Mouse (Mus musculus) lung, embryonic 15.5 days (tissue): ENCODE measurements around the gene Usp20. TPM values are rescaled to one million over a fixed set of nuclear protein-coding genes. Genes with fewer than 3 reads are reported as not detected.

Experiments used
- ATAC-seq: fragments of 200-750 bp; cut with Nextera tagmentation; 2 replicates; pipeline ENCODE4 v1.8.0; 2017; ENCODE audit warnings: moderate number of reproducible peaks, borderline replicate concordance; ENCODE audit not compliant: low FRiP score, low TSS enrichment; ENCODE audit errors: extremely low read depth
- H3K27ac ChIP-seq: fragments of 300-500 bp; sonication (generic); 2 replicates; pipeline ENCODE4 v1.5.1; 2015; ENCODE audit warnings: moderate library complexity, mild to moderate bottlenecking, inconsistent platforms
- H3K27me3 ChIP-seq: fragments of 300-500 bp; sonication (generic); 2 replicates; pipeline ENCODE4 v1.6.1; 2015; ENCODE audit warnings: inconsistent platforms
- H3K36me3 ChIP-seq: fragments of 300-500 bp; sonication (generic); 2 replicates; pipeline ENCODE4 v1.6.1; 2015; ENCODE audit warnings: inconsistent platforms
- H3K4me1 ChIP-seq: fragments of 300-500 bp; sonication (generic); 2 replicates; pipeline ENCODE4 v1.6.1; 2015; ENCODE audit warnings: inconsistent platforms
- H3K4me2 ChIP-seq: fragments of 300-500 bp; sonication (generic); 2 replicates; pipeline ENCODE4 v1.6.1; 2015; ENCODE audit warnings: inconsistent platforms, mild to moderate bottlenecking, moderate library complexity
- H3K4me3 ChIP-seq: fragments of 300-500 bp; sonication (generic); 2 replicates; pipeline ENCODE4 v1.5.1; 2015; ENCODE audit warnings: mild to moderate bottlenecking, inconsistent platforms
- H3K9ac ChIP-seq: fragments of 300-500 bp; sonication (generic); 2 replicates; pipeline ENCODE4 v1.6.1; 2015; ENCODE audit warnings: inconsistent platforms
- H3K9me3 ChIP-seq: fragments of 300-500 bp; sonication (generic); 2 replicates; pipeline ENCODE4 v1.6.1; 2016; ENCODE audit warnings: inconsistent platforms
- WGBS: fragments of 180-500 bp; shearing (Covaris S2); methylation state at CpG from one replicate; pipeline ENCODE4 v1.1.7; 2015; 5-methylcytosine and 5-hydroxymethylcytosine counted together
- polyA plus RNA-seq: library from polyadenylated mRNA; unstranded; fragments of >200 nt; fragmentation: Nextera tagmentation; extraction: Ambion mirVana; gene quantifications from 2 replicates; pipeline ENCODE4 v1.2.1, GENCODE M21; 2015

Usp20 gene
- polyA plus RNA-seq, 1 experiment from 2014 or later, result 16.6 TPM

DNA sequence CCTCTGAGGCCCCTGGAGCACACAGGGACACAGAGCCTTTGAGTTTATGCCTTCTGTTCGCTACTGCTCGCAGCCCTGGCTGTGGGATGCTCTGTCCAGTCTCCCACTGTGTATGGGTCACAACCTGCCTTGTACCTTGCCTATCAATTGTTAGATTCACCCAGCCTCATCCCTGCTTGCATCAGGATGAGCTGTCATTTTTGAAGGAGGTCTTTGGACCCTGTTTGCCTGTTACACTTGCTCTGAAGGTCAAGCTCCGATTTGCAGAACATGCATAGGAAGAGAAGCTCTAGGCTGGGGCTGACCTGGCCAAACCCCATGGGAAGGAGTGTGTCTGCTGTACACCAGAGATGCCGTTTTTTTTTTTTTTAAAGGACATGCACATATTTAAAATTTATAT lies 24.6 kb upstream of the Usp20 start:
- 78% methylated on average over 4 of the region's 4 CpGs for WGBS
- no peaks in the 10 kb centered on the region for H3K9me3 ChIP-seq

DNA sequence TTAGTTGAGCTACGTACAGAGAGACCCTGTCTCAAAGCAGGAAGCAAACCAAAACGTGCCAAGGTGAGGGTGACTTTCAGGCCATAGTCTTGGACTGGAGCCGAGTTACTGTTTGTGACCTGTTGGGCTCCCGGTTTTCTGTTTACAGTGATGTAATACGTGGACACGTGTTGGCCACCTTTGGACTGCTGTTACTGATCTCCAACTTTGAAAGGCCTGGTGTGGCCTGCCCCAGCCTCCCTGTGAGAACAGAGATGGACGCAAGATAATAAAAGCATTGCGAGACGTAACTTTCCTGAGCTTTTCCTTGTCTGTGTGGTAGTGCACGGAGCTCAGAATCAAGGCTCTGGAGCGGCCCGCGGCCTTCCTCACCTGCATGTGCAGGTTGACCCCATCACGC lies 23.4 kb upstream of the Usp20 start:
- Histone ChIP-seq H3K9me3 (no peaks in the 10 kb centered on the region), H3K4me1 (peaks cover 15% of the 10 kb centered on the region), H3K27me3 (no peaks in the 10 kb centered on the region), H3K4me3 (no peak overlapping the region), H3K27ac (no peak overlapping the region), H3K36me3 (peaks cover 84% of the 10 kb centered on the region), H3K4me2 (no peak overlapping the region), H3K9ac (no peak overlapping the region)
- ATAC-seq, result no peak
- 81% methylated on average over 14 of the region's 14 CpGs for WGBS

More for the DNA sequence above, 24.6 kb upstream of the Usp20 start:
- Histone ChIP-seq H3K36me3 (peaks cover 72% of the 10 kb centered on the region), H3K27me3 (no peaks in the 10 kb centered on the region), H3K4me2 (no peak overlapping the region), H3K4me3 (no peak overlapping the region), H3K27ac (no peak overlapping the region), H3K4me1 (peaks cover 19% of the 10 kb centered on the region), H3K9ac (no peak overlapping the region)
- ATAC-seq, result no peak

DNA sequence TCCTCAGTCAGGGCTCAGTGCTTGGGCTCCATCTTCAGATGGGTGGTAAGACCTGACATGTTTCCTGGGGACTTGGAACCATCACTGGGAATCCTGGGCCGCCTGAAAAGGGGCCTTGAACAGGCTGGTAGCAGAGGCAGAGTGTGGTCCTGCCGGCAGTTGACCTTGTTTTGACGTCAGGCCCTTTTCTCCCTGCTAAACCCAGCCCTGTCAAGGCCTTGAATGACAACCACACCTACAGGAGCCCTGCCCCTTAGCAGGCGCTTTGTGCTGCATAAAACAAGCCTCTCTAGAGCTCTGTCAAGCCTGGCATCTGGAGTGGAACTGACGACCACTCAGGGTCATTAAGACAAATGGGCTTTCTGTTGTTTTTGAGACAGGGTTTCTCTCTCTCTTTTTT lies 22.2 kb upstream of the Usp20 start:
- Histone ChIP-seq H3K27me3 (no peaks in the 10 kb centered on the region), H3K4me1 (peaks cover 4% of the 10 kb centered on the region), H3K36me3 (peaks cover 95% of the 10 kb centered on the region), H3K9ac (no peak overlapping the region), H3K4me2 (no peak overlapping the region), H3K9me3 (no peaks in the 10 kb centered on the region), H3K4me3 (no peak overlapping the region), H3K27ac (no peak overlapping the region)
- WGBS, result 39% methylated on average over 5 of the region's 5 CpGs
- no peak for ATAC-seq

DNA sequence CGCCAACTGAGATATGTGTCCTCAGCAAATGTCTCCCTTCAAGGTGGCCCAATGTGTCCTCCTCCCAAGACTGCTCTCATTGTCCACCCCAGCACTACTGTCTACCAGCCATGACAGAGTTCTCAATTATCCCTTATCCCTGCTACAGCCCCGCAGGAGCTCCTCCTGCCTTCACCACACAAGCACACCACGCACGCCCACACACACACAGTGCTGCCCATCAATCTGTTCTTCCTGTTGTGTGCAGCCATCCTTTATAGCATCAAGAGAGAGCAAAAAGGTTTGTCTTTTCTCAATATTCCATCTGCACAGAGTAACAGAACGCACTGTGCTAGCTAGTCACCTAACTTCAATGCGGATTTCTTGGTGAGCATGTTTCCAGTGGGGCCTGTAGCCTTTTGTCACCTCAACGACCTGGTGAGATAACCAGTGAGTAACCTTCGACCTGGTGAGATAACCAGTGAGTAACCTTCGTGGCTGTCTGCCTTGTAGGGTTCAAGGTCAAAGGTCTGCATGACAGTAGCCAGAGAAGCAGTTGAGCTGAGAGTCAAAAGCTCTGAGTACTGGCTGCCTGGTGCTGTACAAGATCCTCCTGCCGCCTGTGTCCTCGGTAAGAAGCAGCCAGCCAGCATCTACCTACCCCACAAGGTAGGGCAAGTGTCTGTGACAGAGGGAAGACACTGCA lies 19.4 kb upstream of the Usp20 start:
- peaks cover 16% of the 10 kb centered on the region for H3K4me1 ChIP-seq
- H3K4me3 ChIP-seq, result no peak overlapping the region
- no peak for ATAC-seq
- H3K36me3 ChIP-seq, result peaks cover 71% of the 10 kb centered on the region
- no peaks in the 10 kb centered on the region for H3K9me3 ChIP-seq
- 77% methylated on average over 11 of the region's 11 CpGs for WGBS
- no peak overlapping the region for H3K9ac ChIP-seq
- no peak overlapping the region for H3K27ac ChIP-seq
- no peak overlapping the region for H3K4me2 ChIP-seq
- H3K27me3 ChIP-seq, result no peaks in the 10 kb centered on the region

DNA sequence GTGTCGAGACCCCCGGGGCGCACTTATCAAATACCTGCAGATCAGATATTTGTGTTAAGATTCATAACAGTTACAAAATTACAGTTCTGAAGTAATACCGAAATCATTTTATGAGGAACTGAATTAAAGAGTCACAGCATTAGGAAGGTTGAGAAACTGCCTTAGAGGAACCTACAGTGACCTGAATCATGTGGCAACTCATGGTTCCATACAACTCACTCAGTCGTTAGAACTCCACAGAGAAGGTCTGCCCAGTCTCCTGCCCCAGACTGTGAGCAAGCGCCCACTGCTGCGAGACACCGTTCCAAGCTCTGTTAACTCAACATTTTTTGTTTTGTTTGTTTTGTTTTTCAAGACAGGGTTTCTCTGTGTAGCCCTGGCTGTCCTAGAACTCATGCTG lies 16.5 kb upstream of the Usp20 start:
- no peaks in the 10 kb centered on the region for H3K27me3 ChIP-seq
- H3K4me2 ChIP-seq, result no peak overlapping the region
- no peak for ATAC-seq
- H3K4me3 ChIP-seq, result no peak overlapping the region
- no peak overlapping the region for H3K9ac ChIP-seq
- 88% methylated on average over 8 of the region's 8 CpGs for WGBS
- H3K27ac ChIP-seq, result no peak overlapping the region
- H3K4me1 ChIP-seq, result peaks cover 16% of the 10 kb centered on the region
- no peaks in the 10 kb centered on the region for H3K9me3 ChIP-seq
- peaks cover 42% of the 10 kb centered on the region for H3K36me3 ChIP-seq

DNA sequence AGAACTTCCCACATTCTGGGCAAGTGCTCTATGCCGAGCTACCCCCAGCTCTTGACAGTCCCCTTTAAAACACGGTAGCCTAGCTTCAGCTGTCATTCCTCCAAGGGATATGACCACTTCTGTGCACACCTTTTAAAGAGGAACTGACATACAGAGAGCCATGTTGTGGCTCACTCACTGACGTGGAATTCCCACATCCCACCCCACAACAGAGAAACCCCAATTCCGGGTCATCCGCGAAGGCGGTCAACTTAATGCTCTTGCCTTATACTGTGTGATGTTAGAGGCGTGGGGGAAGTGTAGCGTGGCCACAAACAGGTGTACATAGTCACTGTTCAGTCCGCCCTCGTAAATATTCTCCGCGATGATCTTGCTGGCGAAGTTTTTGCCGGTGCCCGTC lies 15.3 kb upstream of the Usp20 start:
- no peaks in the 10 kb centered on the region for H3K27me3 ChIP-seq
- no peak overlapping the region; the same call in 1 of the 2 replicates for H3K27ac ChIP-seq
- peak overlapping the region; percentile 96 for H3K9ac ChIP-seq
- H3K9me3 ChIP-seq, result no peaks in the 10 kb centered on the region
- WGBS, result 12% methylated on average over 16 of the region's 16 CpGs
- H3K4me1 ChIP-seq, result peaks cover 16% of the 10 kb centered on the region
- H3K4me3 ChIP-seq, result peak overlapping the region; percentile 99
- peaks cover 30% of the 10 kb centered on the region for H3K36me3 ChIP-seq
- no peak for ATAC-seq
- H3K4me2 ChIP-seq, result peak overlapping the region; percentile 91

DNA sequence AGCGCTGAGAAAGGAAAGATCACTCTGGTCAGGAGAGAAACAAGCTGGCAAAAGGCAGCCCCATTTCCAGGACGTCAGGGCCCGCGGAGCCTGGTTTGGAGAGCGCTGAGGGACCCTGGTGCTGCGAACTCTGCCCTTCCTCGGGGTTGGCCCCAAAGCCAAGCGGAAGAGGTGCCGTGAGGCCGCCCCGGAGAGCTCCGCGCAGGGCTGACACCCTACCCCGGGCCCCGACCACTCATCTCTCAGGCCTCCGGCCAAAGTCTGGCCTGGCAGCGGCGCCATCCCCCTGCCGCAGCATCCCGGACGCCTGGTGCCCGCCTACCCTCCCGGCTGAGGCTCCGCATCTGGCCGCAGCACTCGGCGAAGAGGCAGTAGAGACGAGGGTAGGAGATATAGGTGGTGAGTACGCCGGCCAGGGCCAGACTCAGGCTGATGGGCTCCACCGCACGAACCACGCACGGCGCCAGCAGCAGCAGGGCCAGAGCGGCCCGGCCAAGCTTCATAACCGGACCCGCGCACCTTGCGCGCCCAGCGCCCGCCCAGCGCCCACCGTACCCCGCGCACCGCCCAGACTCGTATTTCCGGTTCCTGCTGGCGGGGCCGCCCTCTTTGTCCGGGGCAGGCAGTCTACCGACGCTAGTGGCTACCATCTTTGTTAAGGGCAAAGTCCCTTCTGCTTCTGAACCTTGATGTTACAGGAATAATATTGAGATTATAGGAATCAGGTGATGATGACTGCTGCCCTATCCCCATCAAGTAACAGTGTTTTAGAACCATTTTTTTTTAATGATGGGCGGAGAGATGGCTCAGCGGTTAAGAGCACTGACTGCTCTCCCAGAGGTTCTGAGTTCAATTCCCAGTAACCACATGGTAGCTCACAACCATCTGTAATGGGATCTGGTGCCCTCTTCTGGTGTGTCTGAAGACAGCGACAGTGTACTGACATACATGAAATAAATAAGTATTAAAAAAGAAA lies 14.4 kb upstream of the Usp20 start, which contains the start of gene Tor1a:
Gene Tor1a (minus strand): TSS at position 582 of the 976 bp plus-strand sequence.
- H3K4me1 ChIP-seq, result peaks cover 16% of the 10 kb centered on the region
- peak within 1 kb of the TSS; percentile 91 for H3K4me2 ChIP-seq
- WGBS, result 2% methylated on average over 54 of the region's 59 CpGs
- H3K36me3 ChIP-seq, result peaks cover 26% of the 10 kb centered on the region
- H3K9ac ChIP-seq, result peak within 1 kb of the TSS; percentile 96
- peak within 1 kb of the TSS; percentile 99 for H3K4me3 ChIP-seq
- H3K27me3 ChIP-seq, result no peaks in the 10 kb centered on the region
- peak within 1 kb of the TSS; percentile 66 for H3K27ac ChIP-seq
- H3K9me3 ChIP-seq, result no peaks in the 10 kb centered on the region
- ATAC-seq, result peak; percentile 91

DNA sequence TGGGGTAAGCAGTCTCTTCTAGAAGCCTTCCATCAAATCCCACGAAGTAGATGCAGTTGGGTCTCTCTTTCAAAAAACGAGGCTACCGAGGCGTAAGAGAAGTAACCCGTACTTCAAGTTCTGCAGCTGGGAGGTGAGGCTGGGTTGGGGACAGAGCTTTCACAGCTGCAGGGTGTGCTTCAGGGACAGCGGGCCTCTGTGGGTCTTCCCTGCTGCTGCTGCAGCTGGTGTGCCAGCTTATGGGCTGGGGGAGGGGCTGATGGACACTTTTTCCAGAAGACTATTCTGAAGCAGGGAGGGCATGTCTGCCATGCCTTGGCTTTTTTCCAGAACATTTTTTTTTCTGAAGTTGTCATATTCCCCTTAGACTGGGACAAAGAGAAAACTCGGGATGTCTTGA lies 945 bp downstream of the Usp20 start:
- H3K4me2 ChIP-seq, result peak overlapping the region; percentile 92
- no peak for ATAC-seq
- H3K4me3 ChIP-seq, result peak overlapping the region; percentile 77
- H3K9ac ChIP-seq, result peak overlapping the region; percentile 65
- 39% methylated on average over 7 of the region's 7 CpGs for WGBS
- no peaks in the 10 kb centered on the region for H3K27me3 ChIP-seq
- no peaks in the 10 kb centered on the region for H3K9me3 ChIP-seq
- H3K27ac ChIP-seq, result no peak overlapping the region
- peaks cover 31% of the 10 kb centered on the region for H3K4me1 ChIP-seq
- peaks cover 15% of the 10 kb centered on the region for H3K36me3 ChIP-seq

DNA sequence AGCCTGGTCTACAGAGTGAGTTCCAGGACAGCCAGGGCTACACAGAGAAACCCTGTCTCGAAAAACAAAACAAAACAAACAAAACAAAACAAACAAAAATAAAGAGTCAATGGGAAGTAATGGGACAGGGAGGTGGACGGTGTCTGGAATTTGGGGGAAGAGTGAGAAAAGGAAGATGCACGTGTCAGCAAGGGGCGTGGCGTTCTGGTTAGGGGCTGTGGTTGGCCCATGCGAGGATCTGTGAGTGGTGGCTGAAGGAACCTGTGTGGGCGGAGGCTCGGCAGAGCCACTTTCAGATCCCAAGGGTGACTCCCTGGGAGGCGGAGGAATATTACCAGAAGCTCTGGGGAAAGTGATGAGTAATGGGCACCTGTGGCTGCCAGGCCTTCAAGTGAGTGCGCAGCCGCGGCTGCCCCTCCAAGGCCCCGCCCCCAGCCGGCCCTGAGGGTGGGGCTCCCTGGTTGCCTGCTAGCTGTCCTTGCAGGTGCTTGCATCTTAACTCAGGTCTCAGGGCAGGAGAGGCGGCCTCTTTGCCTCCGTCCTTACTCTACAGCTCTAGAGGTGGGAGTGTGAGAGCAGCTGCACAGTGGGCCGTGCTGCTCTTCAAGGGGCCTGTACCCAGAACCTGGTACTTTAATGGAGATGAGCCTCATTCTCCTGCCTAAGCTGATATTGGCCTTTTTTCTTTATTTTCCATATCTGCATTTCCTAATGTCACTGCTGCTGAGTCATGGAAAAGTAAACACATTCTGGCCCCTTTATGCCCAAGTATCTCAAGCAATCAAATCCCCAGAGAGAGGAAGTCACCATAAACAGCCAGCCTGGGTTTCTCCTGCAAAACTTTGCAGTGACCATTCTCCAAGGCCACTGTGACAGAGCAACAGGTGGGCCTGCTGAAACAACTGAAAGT lies 3.3 kb downstream of the Usp20 start:
- Histone ChIP-seq H3K27ac (peak overlapping the region; percentile 67; the same call in 1 of the 2 replicates), H3K27me3 (no peaks in the 10 kb centered on the region), H3K4me3 (no peak overlapping the region), H3K36me3 (no peaks in the 10 kb centered on the region), H3K9ac (no peak overlapping the region), H3K4me1 (peaks cover 31% of the 10 kb centered on the region), H3K4me2 (peak overlapping the region; percentile 30), H3K9me3 (no peaks in the 10 kb centered on the region)
- 19% methylated on average over 17 of the region's 17 CpGs for WGBS
- ATAC-seq, result no peak

DNA sequence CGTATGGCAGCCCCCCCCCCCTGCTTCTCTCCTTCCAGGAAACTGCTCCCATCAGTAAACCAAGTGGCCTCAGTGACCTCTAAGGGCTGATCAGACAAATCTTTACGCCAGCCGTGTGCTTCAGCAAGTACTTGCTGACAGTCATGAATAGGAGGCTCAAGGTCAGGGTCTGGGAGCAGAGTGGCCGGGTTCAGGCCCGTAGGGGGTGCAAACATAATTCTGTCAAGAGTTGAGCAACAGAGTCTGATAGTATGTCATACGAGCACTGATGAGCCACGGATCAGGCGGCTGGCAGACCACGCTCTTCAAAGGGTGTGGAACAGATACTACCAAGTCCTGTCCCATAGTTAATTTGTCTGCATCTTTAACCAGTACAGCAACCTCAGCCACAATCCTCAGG lies 8.1 kb downstream of the Usp20 start:
- Histone ChIP-seq H3K4me2 (no peak overlapping the region), H3K4me3 (no peak overlapping the region), H3K9me3 (no peaks in the 10 kb centered on the region), H3K4me1 (peaks cover 8% of the 10 kb centered on the region), H3K36me3 (no peaks in the 10 kb centered on the region), H3K9ac (no peak overlapping the region), H3K27ac (no peak overlapping the region), H3K27me3 (no peaks in the 10 kb centered on the region)
- ATAC-seq, result no peak
- WGBS, result 76% methylated on average over 9 of the region's 9 CpGs

DNA sequence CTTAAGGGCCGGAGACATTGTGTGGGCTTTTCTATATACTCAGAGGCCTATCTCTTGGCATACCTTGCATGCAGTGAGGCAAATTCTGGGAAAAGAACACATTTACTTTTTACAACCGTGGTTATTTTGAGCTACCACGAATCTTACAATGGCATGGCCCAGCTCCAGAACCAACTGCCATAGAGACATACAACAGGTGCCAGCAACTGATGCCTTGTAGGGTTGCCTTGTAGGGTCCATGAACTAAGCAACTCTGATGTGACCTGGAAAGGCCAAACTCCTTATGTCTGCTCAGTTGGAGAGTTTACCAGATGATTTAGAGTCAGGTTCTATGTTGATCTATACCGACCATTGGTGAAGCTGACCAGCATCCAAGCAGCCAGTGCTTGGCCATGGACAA lies 12.8 kb downstream of the Usp20 start:
- no peak overlapping the region for H3K4me2 ChIP-seq
- no peaks in the 10 kb centered on the region for H3K27me3 ChIP-seq
- H3K36me3 ChIP-seq, result no peaks in the 10 kb centered on the region
- no peak overlapping the region for H3K27ac ChIP-seq
- H3K4me1 ChIP-seq, result no peaks in the 10 kb centered on the region
- no peak overlapping the region for H3K4me3 ChIP-seq
- 90% methylated on average over 4 of the region's 4 CpGs for WGBS
- H3K9ac ChIP-seq, result no peak overlapping the region
- ATAC-seq, result no peak
- no peaks in the 10 kb centered on the region for H3K9me3 ChIP-seq
